Mouse (Mus musculus): Measurements from ENCODE around the gene Mindy1.

GRCm38 (mm10) chr3:95239022-95239421, 42.1 kb upstream of the Mindy1 start:
- TF ChIP-seq CTCF (IDR thresholded peaks at IDR 0.05; ENCODE audit: low read depth, low read length) (no peak), EP300 (IDR thresholded peaks at IDR 0.05; ENCODE audit: insufficient read depth, low read depth, low read length) (no peak)

All from ES-Bruce4 (cell line).